Mouse (Mus musculus) lung, adult 2 months (tissue): ENCODE results near the gene Erbin.

Experiments used
- CTCF ChIP-seq: fragments of 200-500 bp; IDR thresholded peaks from 2 replicates; pipeline ENCODE4 v1.5.1; 2011; ENCODE audit warnings: mild to moderate bottlenecking, low read length, control low read depth; ENCODE audit not compliant: insufficient read depth
- POLR2A ChIP-seq: fragments of 200-500 bp; IDR thresholded peaks from 2 replicates; pipeline ENCODE4 v1.6.1; 2011; ENCODE audit warnings: low read depth, mild to moderate bottlenecking, control low read depth, low read length, borderline replicate concordance; ENCODE audit errors: extremely low read depth

- TF ChIP-seq POLR2A (no peak), CTCF (no peak)
Measured at GRCm38 (mm10) chr13:103918432-103918831, 1.9 kb downstream of the Erbin start.
